Mouse (Mus musculus): ENCODE results near the gene Dzank1. TPM values are rescaled to one million over a fixed set of nuclear protein-coding genes. Genes with fewer than 3 reads are reported as not detected.
A peak's percentile ranks its signal among the peaks of the same experiment; 100 is the strongest.

Gene Dzank1
- polyA plus RNA-seq, 2 experiments, result 0.02 to 0.17 TPM

DNA sequence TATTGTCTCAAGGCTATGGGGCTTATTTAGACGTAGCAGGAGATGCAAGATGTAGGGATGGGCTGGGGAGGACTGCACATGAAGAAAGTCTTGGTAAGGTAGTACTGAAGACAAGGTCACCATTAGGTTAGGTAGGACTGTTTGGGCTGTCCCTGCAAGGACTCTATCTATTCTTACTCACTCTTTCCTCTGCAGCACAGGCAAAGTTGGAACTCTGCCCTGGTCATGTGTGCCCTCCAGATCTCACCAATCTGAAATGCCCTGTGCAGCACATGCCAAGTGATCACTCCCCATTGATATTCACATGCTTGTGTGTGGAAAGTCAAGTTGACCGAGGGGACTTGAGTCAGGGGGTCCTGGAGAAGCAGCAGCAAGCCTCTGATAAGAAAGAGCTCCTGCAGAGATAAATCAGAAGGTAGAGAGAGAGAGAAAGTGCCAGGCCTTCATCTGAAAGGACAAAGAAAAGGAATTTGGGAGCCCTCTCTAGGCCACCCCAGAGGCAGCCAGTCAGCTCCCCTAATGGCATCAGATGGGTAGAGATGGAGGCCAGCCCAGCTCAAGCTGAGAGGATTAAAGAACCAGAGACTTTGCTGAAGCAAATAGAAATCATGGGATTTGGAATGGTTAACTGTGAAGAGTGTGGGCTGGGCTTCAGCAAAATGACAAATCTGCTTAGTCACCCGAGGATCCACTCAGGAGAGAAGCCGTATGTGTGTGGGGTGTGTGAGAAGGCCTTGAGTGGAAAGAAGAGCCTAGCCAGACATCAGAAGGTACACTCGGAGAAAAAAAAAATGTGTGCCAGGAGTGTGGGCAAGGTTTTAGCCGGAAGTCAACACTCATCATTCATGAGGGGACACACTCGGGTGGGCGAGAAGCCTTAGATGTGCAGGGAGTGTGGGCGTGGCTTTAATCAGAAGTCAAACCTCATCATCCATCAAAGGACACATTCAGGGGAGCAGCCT lies 62.1 kb downstream of the Dzank1 start:
- no peak overlapping the region for H3K4me3 ChIP-seq (ENCODE audit: insufficient read depth in 1 of 2, low read depth in 2 of 2, low read length in 2 of 2)
- H3K36me3 ChIP-seq (replicated peaks; ENCODE audit: control insufficient read depth, insufficient read depth, low read depth), result no peaks in the 10 kb centered on the region
- H3K9ac ChIP-seq (replicated peaks), result no peak overlapping the region
- ATAC-seq (ENCODE audit: insufficient read depth), result no peak
- H3K27me3 ChIP-seq (ENCODE audit: control insufficient read depth, insufficient read depth, low read length), result no peaks in the 10 kb centered on the region
- WGBS (ENCODE audit: insufficient replicate concordance), result 61% methylated on average over 9 of the region's 9 CpGs
- H3K27ac ChIP-seq, result no peak overlapping the region
- no peaks in the 10 kb centered on the region for H3K9me3 ChIP-seq (ENCODE audit: control insufficient read depth, low read length)
- no peak overlapping the region for H3K4me2 ChIP-seq (ENCODE audit: low read depth)
- TF ChIP-seq CTCF (IDR thresholded peaks at IDR 0.05; ENCODE audit: low read depth), result no peak
- TF ChIP-seq EP300 (IDR thresholded peaks at IDR 0.05; ENCODE audit: low read depth), result no peak
- H3K4me1 ChIP-seq (replicated peaks; ENCODE audit: control insufficient read depth in 2 of 2, insufficient read depth in 2 of 2, low read length in 1 of 2), result no peaks in the 10 kb centered on the region
- no peak for DNase-seq (ENCODE audit: low read depth in 3 of 3, low spot score in 3 of 3)

DNA sequence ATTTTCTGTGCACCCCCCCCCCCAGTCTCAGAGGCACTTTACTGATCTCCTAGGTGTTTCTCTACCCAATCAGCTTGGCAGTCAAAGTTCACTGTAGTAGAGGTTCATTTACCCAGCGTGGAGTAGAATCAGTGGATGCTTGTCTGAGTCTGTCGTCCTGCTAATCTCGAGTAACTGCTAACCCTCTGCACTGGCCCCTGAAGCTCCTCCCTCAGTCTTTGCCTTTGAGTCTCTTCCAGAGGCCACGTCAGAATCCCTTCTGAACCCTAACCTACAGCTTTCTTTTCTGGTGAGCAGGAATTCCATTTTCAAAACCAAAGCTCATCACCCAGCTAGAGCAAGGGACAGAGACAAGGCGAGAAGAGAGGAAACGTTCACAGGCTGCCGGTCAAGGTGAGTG lies 63.0 kb downstream of the Dzank1 start:
- Histone ChIP-seq H3K4me3 (ENCODE audit: insufficient read depth in 1 of 2, low read depth in 2 of 2, low read length in 2 of 2) (no peak overlapping the region), H3K27ac (no peak overlapping the region), H3K9me3 (ENCODE audit: control insufficient read depth, low read length) (no peaks in the 10 kb centered on the region), H3K27me3 (ENCODE audit: control insufficient read depth, insufficient read depth, low read length) (no peaks in the 10 kb centered on the region), H3K9ac (replicated peaks) (no peak overlapping the region), H3K36me3 (replicated peaks; ENCODE audit: control insufficient read depth, insufficient read depth, low read depth) (no peaks in the 10 kb centered on the region), H3K4me2 (ENCODE audit: low read depth) (no peak overlapping the region), H3K4me1 (replicated peaks; ENCODE audit: control insufficient read depth in 2 of 2, insufficient read depth in 2 of 2, low read length in 1 of 2) (no peaks in the 10 kb centered on the region)
- ATAC-seq (ENCODE audit: insufficient read depth) (no peak), DNase-seq (ENCODE audit: low read depth in 3 of 3, low spot score in 3 of 3) (no peak)
- TF ChIP-seq EP300 (IDR thresholded peaks at IDR 0.05; ENCODE audit: low read depth), result no peak
- TF ChIP-seq CTCF (IDR thresholded peaks at IDR 0.05; ENCODE audit: low read depth), result no peak
- 47% methylated on average over 7 of the region's 7 CpGs for WGBS (ENCODE audit: insufficient replicate concordance)

DNA sequence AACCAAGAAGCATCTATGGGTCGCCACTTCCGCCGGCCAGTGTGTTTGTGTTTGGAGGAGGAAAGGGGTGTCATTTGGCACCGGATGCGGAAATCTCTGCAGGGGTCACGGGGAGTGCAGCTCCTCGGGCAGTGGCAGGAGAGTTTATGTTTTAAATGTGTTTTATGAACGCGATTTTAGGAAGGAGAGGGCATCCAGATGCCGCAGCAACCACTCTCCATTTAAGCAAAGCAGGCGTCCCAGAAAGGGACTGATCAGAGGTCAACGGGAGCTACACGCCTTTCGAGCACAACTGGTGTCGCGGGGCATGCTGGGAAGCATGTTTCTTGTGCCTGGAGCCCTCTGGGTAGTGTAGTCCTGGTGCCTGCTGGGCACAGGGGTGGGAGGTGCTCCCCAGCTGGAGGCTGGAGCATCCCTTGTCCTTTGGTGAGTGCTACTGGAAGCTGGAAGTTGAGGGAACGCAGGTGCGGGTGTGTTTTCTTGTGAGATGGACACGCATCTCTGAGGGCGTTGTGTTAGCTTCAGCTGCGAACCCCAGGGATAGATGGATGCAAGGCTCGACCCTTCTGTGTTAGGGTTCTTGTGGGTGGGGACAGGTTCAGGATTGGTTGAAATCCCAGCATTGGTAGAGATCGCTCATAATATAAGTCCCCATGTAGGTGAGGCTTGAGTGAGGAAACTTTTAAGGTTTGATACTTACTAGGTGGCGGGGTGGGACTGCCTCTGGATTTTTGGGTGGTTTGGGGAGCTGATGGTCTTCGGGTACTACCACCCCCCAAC lies 68.0 kb downstream of the Dzank1 start:
- Histone ChIP-seq H3K9ac (replicated peaks) (peak overlapping the region; percentile 43; the same call in 1 of the 2 replicates), H3K4me2 (ENCODE audit: low read depth) (peak overlapping the region; percentile 51), H3K27me3 (ENCODE audit: control insufficient read depth, insufficient read depth, low read length) (no peaks in the 10 kb centered on the region), H3K4me1 (replicated peaks; ENCODE audit: control insufficient read depth in 2 of 2, insufficient read depth in 2 of 2, low read length in 1 of 2) (peaks cover 0 to 3% of the 10 kb centered on the region in 2 experiments; a peak in 1 of 4 replicates), H3K4me3 (ENCODE audit: insufficient read depth in 1 of 2, low read depth in 2 of 2, low read length in 2 of 2) (peak overlapping the region; percentile 52 to 60), H3K27ac (no peak overlapping the region), H3K9me3 (ENCODE audit: control insufficient read depth, low read length) (no peaks in the 10 kb centered on the region), H3K36me3 (replicated peaks; ENCODE audit: control insufficient read depth, insufficient read depth, low read depth) (no peaks in the 10 kb centered on the region)
- ATAC-seq (ENCODE audit: insufficient read depth) (peak; percentile 86), DNase-seq (ENCODE audit: low read depth in 3 of 3, low spot score in 3 of 3) (peak in 1 of 3 experiments; percentile 35)
- TF ChIP-seq CTCF (IDR thresholded peaks at IDR 0.05; ENCODE audit: low read depth) (no peak), EP300 (IDR thresholded peaks at IDR 0.05; ENCODE audit: low read depth) (no peak)
- 7% methylated on average over 25 of the region's 25 CpGs for WGBS (ENCODE audit: insufficient replicate concordance)

DNA sequence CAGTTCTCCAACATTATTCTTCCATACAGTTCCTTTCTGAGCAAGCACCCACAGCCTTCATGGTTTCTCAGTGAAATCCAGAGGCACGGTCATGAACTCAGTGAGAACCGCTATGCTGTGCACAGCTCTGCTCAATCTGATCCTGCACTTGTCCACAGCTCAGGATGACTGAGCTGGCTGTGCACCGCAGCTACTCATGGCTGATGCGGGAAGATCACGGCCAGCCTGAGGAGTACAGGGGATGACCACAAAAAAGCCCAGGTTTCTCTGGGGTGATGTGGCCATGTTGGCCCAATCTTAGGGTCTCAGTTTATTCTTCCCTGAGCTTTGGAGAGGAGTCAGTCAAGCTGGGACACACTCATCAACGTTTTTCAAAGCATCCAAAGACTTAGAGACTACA lies 68.9 kb downstream of the Dzank1 start:
- WGBS (ENCODE audit: insufficient replicate concordance), result 58% methylated on average over 6 of the region's 6 CpGs
- DNase-seq (ENCODE audit: low read depth in 3 of 3, low spot score in 3 of 3) (no peak), ATAC-seq (ENCODE audit: insufficient read depth) (no peak)
- Histone ChIP-seq H3K4me1 (replicated peaks; ENCODE audit: control insufficient read depth in 2 of 2, insufficient read depth in 2 of 2, low read length in 1 of 2) (peaks cover 0 to 3% of the 10 kb centered on the region in 2 experiments; a peak in 1 of 4 replicates), H3K36me3 (replicated peaks; ENCODE audit: control insufficient read depth, insufficient read depth, low read depth) (no peaks in the 10 kb centered on the region), H3K9ac (replicated peaks) (no peak overlapping the region), H3K4me3 (ENCODE audit: insufficient read depth in 1 of 2, low read depth in 2 of 2, low read length in 2 of 2) (peak overlapping the region in 1 of 2 experiments; percentile 60; a peak in 1 of 4 replicates), H3K27ac (no peak overlapping the region), H3K4me2 (ENCODE audit: low read depth) (peak overlapping the region; percentile 51), H3K27me3 (ENCODE audit: control insufficient read depth, insufficient read depth, low read length) (no peaks in the 10 kb centered on the region), H3K9me3 (ENCODE audit: control insufficient read depth, low read length) (no peaks in the 10 kb centered on the region)
- TF ChIP-seq EP300 (IDR thresholded peaks at IDR 0.05; ENCODE audit: low read depth) (no peak), CTCF (IDR thresholded peaks at IDR 0.05; ENCODE audit: low read depth) (no peak)
